Mouse (Mus musculus): ENCODE measurements around the gene Fzd10. TPM values are rescaled to one million over a fixed set of nuclear protein-coding genes. Genes with fewer than 3 reads are reported as not detected.

Fzd10 gene
- under 1 TPM in 1 of 2 experiments, not detected in 1; 0.08 TPM for total RNA-seq (2021)

- intact Hi-C loops (cut with DNase I) = no loop called here
- DNase-seq (ENCODE audit: low spot score) = no peak
These were observed at the start of gene Fzd10 for GRCm38 (mm10) chr5:128600072-128601021. Gene Fzd10, plus strand, starts transcription at chr5:128600844.

GRCm38 (mm10) chr5:128551448-128551847 is 49.2 kb upstream of the Fzd10 start:
- intact Hi-C loops (cut with DNase I) = no loop called here
- no peak for DNase-seq (ENCODE audit: low spot score)

- no peak for DNase-seq (ENCODE audit: low spot score)
- intact Hi-C loops (cut with DNase I) = no loop called here
These were observed 48.3 kb upstream of the Fzd10 start for GRCm38 (mm10) chr5:128552136-128552890.

GRCm38 (mm10) chr5:128558126-128558525 is 42.5 kb upstream of the Fzd10 start:
- intact Hi-C loops (cut with DNase I) = no loop called here
- no peak for DNase-seq (ENCODE audit: low spot score)

- intact Hi-C loops (cut with DNase I) = no loop called here
- DNase-seq (ENCODE audit: low spot score) = no peak
These were observed 33.3 kb upstream of the Fzd10 start for GRCm38 (mm10) chr5:128567313-128567712.

- intact Hi-C loops (cut with DNase I) = no loop called here
- DNase-seq (ENCODE audit: low spot score) = no peak
These were observed 31.7 kb upstream of the Fzd10 start for GRCm38 (mm10) chr5:128568970-128569369.

- DNase-seq (ENCODE audit: low spot score) = no peak
- intact Hi-C loops (cut with DNase I) = no loop called here
These were observed 30.6 kb upstream of the Fzd10 start for GRCm38 (mm10) chr5:128570091-128570490.

GRCm38 (mm10) chr5:128570848-128571247 is 29.8 kb upstream of the Fzd10 start:
- intact Hi-C loops (cut with DNase I) = no loop called here
- no peak for DNase-seq (ENCODE audit: low spot score)

- intact Hi-C loops (cut with DNase I) = no loop called here
- DNase-seq (ENCODE audit: low spot score) = no peak
These were observed 28.9 kb upstream of the Fzd10 start for GRCm38 (mm10) chr5:128571706-128572105.

GRCm38 (mm10) chr5:128575997-128576579 is 24.6 kb upstream of the Fzd10 start:
- intact Hi-C loops (cut with DNase I) = no loop called here
- DNase-seq (ENCODE audit: low spot score) = no peak

- intact Hi-C loops (cut with DNase I) = no loop called here
- DNase-seq (ENCODE audit: low spot score) = no peak
These were observed 21.5 kb upstream of the Fzd10 start for GRCm38 (mm10) chr5:128579047-128579650.

- intact Hi-C loops (cut with DNase I) = no loop called here
These were observed 19.7 kb upstream of the Fzd10 start for GRCm38 (mm10) chr5:128580931-128581330.

GRCm38 (mm10) chr5:128581516-128581921 is 19.1 kb upstream of the Fzd10 start:
- intact Hi-C loops (cut with DNase I) = no loop called here
- no peak for DNase-seq (ENCODE audit: low spot score)

More at GRCm38 (mm10) chr5:128580931-128581330, 19.7 kb upstream of the Fzd10 start:
- DNase-seq (ENCODE audit: low spot score) = no peak

GRCm38 (mm10) chr5:128589231-128589630 is 11.4 kb upstream of the Fzd10 start:
- DNase-seq (ENCODE audit: low spot score) = no peak
- intact Hi-C loops (cut with DNase I) = no loop called here

- intact Hi-C loops (cut with DNase I) = no loop called here
- no peak for DNase-seq (ENCODE audit: low spot score)
These were observed 7.2 kb upstream of the Fzd10 start for GRCm38 (mm10) chr5:128593446-128593845.

- DNase-seq (ENCODE audit: low spot score) = no peak
- intact Hi-C loops (cut with DNase I) = no loop called here
These were observed 3.8 kb upstream of the Fzd10 start for GRCm38 (mm10) chr5:128596813-128597212.

GRCm38 (mm10) chr5:128597381-128597780 is 3.3 kb upstream of the Fzd10 start:
- intact Hi-C loops (cut with DNase I) = no loop called here
- DNase-seq (ENCODE audit: low spot score) = no peak

- intact Hi-C loops (cut with DNase I) = no loop called here
- no peak for DNase-seq (ENCODE audit: low spot score)
These were observed 2.4 kb upstream of the Fzd10 start for GRCm38 (mm10) chr5:128598191-128598720.

GRCm38 (mm10) chr5:128598760-128599364 is 1.8 kb upstream of the Fzd10 start:
- intact Hi-C loops (cut with DNase I) = no loop called here
- DNase-seq (ENCODE audit: low spot score) = no peak
